Mouse (Mus musculus): Measurements from ENCODE around the gene Svopl. TPM values are rescaled to one million over a fixed set of nuclear protein-coding genes. Genes with fewer than 3 reads are reported as not detected.

The Svopl gene
- polyA plus RNA-seq, 1 experiment from 2014 or later = 2.4 TPM

GRCm38 (mm10) chr6:38065122-38065500 lies 18.3 kb upstream of the Svopl start:
- no peak for DNase-seq (ENCODE audit: low spot score)
- H3K4me1 ChIP-seq = peaks cover 7% of the 10 kb centered on the region; the same call in 1 of the 2 replicates
- no peak overlapping the region for H3K4me3 ChIP-seq
- H3K27ac ChIP-seq (replicated peaks) = no peak overlapping the region
- peaks cover 12% of the 10 kb centered on the region; the same call in 1 of the 2 replicates for H3K9me3 ChIP-seq
- WGBS = 81% methylated on average over 3 of the region's 3 CpGs
- no peaks in the 10 kb centered on the region for H3K36me3 ChIP-seq (replicated peaks)
- no peaks in the 10 kb centered on the region for H3K27me3 ChIP-seq (replicated peaks; ENCODE audit: low read depth, poor library complexity, severe bottlenecking)

DNA sequence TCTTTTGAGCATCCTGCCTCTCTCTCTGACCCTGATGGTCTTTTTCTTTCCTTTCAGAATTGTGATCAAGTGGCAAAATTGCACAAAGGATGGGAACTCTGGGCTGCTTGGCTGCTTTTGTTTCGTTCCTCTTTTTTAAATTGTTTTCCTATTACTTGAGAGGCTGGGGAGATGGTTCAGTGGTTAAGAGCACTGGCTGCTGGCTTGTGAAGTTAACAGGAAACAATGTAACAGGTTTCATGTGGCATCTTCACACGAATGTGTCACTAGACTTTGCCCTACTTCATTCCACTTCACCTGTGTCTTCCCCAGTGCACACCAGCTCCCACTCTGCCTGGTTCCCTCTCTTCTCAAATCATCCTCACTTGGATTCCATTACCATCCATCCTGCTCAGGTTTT lies 17.8 kb upstream of the Svopl start:
- Histone ChIP-seq H3K4me3 (no peak overlapping the region), H3K36me3 (replicated peaks) (no peaks in the 10 kb centered on the region), H3K27ac (replicated peaks) (no peak overlapping the region), H3K27me3 (replicated peaks; ENCODE audit: low read depth, poor library complexity, severe bottlenecking) (no peaks in the 10 kb centered on the region), H3K9me3 (peaks cover 12% of the 10 kb centered on the region; the same call in 1 of the 2 replicates), H3K4me1 (peaks cover 7% of the 10 kb centered on the region; the same call in 1 of the 2 replicates)
- no peak for DNase-seq (ENCODE audit: low spot score)
- 75% methylated on average over 2 of the region's 2 CpGs for WGBS

DNA sequence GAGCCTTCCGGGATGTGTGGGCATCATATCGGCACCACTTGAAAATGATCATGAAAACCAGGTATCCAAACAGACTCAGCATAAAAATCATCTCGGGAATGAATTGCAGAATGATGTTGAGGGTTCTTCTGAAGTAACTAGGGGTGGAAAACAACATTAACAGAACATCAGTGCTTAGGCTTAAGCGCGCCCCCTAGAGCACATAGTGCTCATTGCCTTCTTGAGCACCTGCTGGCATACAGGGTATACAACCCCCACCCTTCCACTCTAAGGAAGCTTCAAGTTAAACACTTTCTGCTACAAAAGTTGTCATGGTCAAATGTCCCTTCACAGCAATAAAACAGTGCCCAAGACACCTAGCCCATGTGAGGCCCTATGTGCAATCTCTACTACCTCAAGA lies 12.0 kb upstream of the Svopl start:
- Histone ChIP-seq H3K27ac (replicated peaks) (no peak overlapping the region), H3K9me3 (peaks cover 12% of the 10 kb centered on the region; the same call in 1 of the 2 replicates), H3K36me3 (replicated peaks) (no peaks in the 10 kb centered on the region), H3K27me3 (replicated peaks; ENCODE audit: low read depth, poor library complexity, severe bottlenecking) (no peaks in the 10 kb centered on the region), H3K4me1 (no peaks in the 10 kb centered on the region), H3K4me3 (no peak overlapping the region)
- WGBS = 58% methylated on average over 5 of the region's 5 CpGs
- DNase-seq (ENCODE audit: low spot score) = no peak

DNA sequence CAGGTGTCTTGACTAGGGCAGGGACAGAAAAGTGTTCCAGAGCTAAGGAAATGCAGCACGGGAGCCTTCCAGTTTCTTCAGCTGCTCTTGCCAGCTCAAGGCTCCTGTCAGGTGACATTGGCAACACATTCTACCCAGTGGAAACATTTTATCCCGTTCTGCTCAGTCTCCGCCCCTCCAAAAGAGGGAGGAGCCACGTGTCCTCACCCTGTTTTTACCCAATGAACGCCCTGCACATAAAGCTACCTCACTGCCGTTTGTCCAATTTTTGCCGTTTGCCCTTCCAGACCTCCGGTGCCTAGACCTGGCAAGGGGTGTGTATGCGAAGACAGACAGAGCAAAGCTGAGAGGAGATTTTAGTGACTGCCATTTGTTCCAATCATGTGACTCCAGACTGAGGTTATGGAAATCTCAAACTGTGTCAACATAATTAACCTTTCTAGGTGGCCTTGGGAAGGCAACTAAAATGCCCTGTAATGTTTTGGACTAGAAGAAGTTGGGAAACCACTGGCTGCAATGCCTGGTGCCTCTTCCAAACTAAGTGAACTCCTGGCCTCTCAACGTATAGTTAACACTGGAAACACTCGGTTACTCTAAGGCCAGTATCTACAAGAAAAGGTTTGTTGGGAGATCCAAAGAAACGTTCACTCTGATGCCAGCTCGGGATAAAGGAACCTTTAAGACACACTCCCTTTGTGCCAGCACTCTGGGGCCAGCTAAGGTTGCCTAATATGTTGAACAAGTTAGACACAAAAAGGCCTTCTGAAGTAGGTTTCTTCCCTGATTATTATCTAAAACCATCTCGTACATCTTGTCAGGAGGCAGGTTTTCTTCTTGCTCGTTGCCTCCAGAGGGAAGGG lies 8.9 kb upstream of the Svopl start:
- Histone ChIP-seq H3K4me3 (no peak overlapping the region), H3K27me3 (replicated peaks; ENCODE audit: low read depth, poor library complexity, severe bottlenecking) (no peaks in the 10 kb centered on the region), H3K9me3 (no peaks in the 10 kb centered on the region), H3K4me1 (no peaks in the 10 kb centered on the region), H3K27ac (replicated peaks) (no peak overlapping the region), H3K36me3 (replicated peaks) (no peaks in the 10 kb centered on the region)
- WGBS = 84% methylated on average over 15 of the region's 15 CpGs
- DNase-seq (ENCODE audit: low spot score) = no peak

DNA sequence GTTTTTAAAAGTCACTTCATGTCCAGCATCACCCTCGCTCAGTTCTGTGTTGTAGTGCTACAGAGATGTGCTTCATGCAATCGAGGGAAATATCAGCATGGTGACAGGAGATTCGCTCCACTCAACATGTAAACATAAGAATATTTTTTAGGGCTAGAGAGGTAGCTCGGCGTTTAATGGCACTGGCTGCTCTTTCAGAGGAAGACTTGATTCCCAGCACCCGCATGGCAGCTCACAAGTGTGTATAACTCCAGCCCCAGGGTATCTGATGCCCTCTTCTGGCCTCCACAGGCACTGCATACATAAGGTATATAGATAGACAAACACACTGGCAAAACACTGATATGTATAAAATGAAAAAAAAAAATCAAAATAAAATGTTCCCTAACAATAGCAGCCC lies 2.8 kb upstream of the Svopl start:
- no peak for DNase-seq (ENCODE audit: low spot score)
- 92% methylated on average over 6 of the region's 6 CpGs for whole genome bisulfite sequencing
- Histone ChIP-seq H3K9me3 (peaks cover 1% of the 10 kb centered on the region; the same call in 1 of the 2 replicates), H3K4me3 (no peak overlapping the region), H3K4me1 (peaks cover 36% of the 10 kb centered on the region), H3K27ac (replicated peaks) (no peak overlapping the region), H3K27me3 (replicated peaks; ENCODE audit: low read depth, poor library complexity, severe bottlenecking) (no peaks in the 10 kb centered on the region), H3K36me3 (replicated peaks) (no peaks in the 10 kb centered on the region)

GRCm38 (mm10) chr6:38048800-38049561 lies 2.2 kb upstream of the Svopl start:
- 70% methylated on average over 6 of the region's 6 CpGs for WGBS
- peak; percentile 15 for DNase-seq (ENCODE audit: low spot score)
- Histone ChIP-seq H3K36me3 (replicated peaks) (no peaks in the 10 kb centered on the region), H3K27me3 (replicated peaks; ENCODE audit: low read depth, poor library complexity, severe bottlenecking) (no peaks in the 10 kb centered on the region), H3K4me1 (peaks cover 36% of the 10 kb centered on the region), H3K9me3 (peaks cover 6% of the 10 kb centered on the region; the same call in 1 of the 2 replicates), H3K4me3 (no peak overlapping the region), H3K27ac (replicated peaks) (peak overlapping the region; percentile 51)

GRCm38 (mm10) chr6:38048003-38048402 lies 1.2 kb upstream of the Svopl start:
- Histone ChIP-seq H3K36me3 (replicated peaks) (no peaks in the 10 kb centered on the region), H3K4me3 (no peak overlapping the region), H3K27ac (replicated peaks) (no peak overlapping the region), H3K27me3 (replicated peaks; ENCODE audit: low read depth, poor library complexity, severe bottlenecking) (no peaks in the 10 kb centered on the region), H3K9me3 (peaks cover 6% of the 10 kb centered on the region; the same call in 1 of the 2 replicates), H3K4me1 (peaks cover 36% of the 10 kb centered on the region)
- 81% methylated on average over 4 of the region's 4 CpGs for WGBS
- DNase-seq (ENCODE audit: low spot score) = no peak

- Histone ChIP-seq H3K27ac (replicated peaks) (no peak overlapping the region; the same call in 1 of the 2 replicates), H3K36me3 (replicated peaks) (no peaks in the 10 kb centered on the region), H3K4me3 (no peak overlapping the region), H3K4me1 (peaks cover 35% of the 10 kb centered on the region), H3K9me3 (no peaks in the 10 kb centered on the region), H3K27me3 (replicated peaks; ENCODE audit: low read depth, poor library complexity, severe bottlenecking) (no peaks in the 10 kb centered on the region)
- 72% methylated on average over 5 of the region's 5 CpGs for WGBS
- DNase-seq (ENCODE audit: low spot score) = no peak
Measured at GRCm38 (mm10) chr6:38032801-38033566, 13.8 kb downstream of the Svopl start.

DNA sequence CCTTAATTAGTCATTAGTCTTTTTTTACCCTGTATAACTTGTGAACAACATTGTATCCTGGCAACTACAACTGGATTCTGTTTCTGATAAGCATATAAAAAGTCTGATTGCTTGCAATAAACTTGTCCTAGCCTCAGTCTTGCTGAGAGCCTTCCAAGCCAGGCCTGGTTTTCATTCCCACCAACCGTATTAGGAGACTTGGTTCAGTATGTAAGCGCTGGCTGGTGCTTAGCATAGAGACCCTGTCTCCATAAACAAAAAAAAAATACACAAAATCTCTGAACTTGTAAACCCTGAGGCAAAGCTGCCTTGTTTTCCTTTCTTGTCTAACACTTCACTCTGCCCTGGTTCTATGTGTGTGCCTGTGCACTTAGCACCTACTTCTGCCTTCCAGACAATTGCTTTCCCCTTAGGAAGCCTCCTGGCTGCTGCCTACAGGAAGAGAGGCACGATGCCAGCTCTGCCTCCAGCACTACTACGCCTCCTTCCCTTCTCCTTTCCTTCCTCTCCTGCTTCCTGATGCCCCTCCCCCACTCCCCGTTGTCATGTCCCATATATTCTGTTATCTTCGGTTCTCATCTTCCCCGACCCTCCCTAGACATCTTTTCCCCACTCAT lies 14.8 kb downstream of the Svopl start:
- no peak for DNase-seq (ENCODE audit: low spot score)

DNA sequence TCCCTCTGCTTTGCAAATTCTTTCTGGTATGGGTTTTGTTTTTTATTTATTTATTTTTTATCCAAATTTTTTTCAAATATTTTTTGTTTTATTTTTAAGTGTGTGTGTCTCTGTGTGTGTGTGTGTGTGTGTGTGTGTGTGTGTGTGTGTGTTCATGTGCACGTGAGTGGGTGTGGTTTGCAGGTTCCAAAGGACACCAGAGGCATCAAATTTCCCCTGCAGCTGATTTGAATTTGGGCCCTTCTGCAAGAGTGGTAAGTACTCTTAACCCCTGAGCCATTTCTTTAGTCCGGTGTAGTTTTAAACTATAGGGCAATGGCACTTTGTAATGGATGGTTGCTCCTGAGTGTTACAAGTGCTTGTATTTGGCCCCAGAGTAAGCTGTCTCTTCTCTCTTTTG lies 18.6 kb downstream of the Svopl start:
- 31% methylated on average over 2 of the region's 2 CpGs for WGBS
- peak; percentile 39 for DNase-seq (ENCODE audit: low spot score)
- Histone ChIP-seq H3K4me3 (no peak overlapping the region), H3K27me3 (replicated peaks; ENCODE audit: low read depth, poor library complexity, severe bottlenecking) (no peaks in the 10 kb centered on the region), H3K27ac (replicated peaks) (no peak overlapping the region), H3K9me3 (no peaks in the 10 kb centered on the region), H3K36me3 (replicated peaks) (no peaks in the 10 kb centered on the region), H3K4me1 (peaks cover 37% of the 10 kb centered on the region)

More for the DNA sequence above, 14.8 kb downstream of the Svopl start:
- Histone ChIP-seq H3K4me1 (peaks cover 38% of the 10 kb centered on the region), H3K27ac (replicated peaks) (0 out of 2 replicates have a peak overlapping the region, but pooled peaks have one; percentile 36), H3K36me3 (replicated peaks) (no peaks in the 10 kb centered on the region), H3K9me3 (no peaks in the 10 kb centered on the region), H3K27me3 (replicated peaks; ENCODE audit: low read depth, poor library complexity, severe bottlenecking) (no peaks in the 10 kb centered on the region), H3K4me3 (no peak overlapping the region)
- WGBS = 54% methylated on average over 7 of the region's 7 CpGs

DNA sequence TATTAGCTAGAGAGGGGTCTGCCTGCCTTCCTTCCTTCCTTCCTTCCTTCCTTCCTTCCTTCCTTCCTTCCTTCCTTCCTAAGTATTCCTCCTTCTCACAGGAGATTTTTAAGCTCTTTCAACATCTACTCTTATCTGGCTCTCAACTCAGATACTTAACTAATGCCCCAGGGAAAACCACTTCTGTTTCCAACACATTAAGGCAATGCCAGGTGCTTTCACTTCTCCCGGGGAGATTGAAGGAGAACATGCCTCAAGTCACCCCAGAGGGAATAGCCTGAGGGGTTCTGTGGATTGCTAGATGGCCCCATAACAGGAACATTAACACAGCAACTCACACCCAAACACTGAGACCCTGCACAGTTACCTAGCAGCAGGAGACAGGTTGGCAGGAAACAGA lies 19.0 kb downstream of the Svopl start:
- Histone ChIP-seq H3K36me3 (replicated peaks) (no peaks in the 10 kb centered on the region), H3K27me3 (replicated peaks; ENCODE audit: low read depth, poor library complexity, severe bottlenecking) (no peaks in the 10 kb centered on the region), H3K9me3 (no peaks in the 10 kb centered on the region), H3K27ac (replicated peaks) (no peak overlapping the region), H3K4me1 (peaks cover 32% of the 10 kb centered on the region), H3K4me3 (no peak overlapping the region)
- 37% methylated on average over 1 of the region's 1 CpGs for WGBS
- DNase-seq (ENCODE audit: low spot score) = no peak

- Histone ChIP-seq H3K4me3 (no peak overlapping the region), H3K27me3 (replicated peaks; ENCODE audit: low read depth, poor library complexity, severe bottlenecking) (no peaks in the 10 kb centered on the region), H3K27ac (replicated peaks) (no peak overlapping the region), H3K4me1 (peaks cover 10% of the 10 kb centered on the region), H3K9me3 (no peaks in the 10 kb centered on the region), H3K36me3 (replicated peaks) (no peaks in the 10 kb centered on the region)
- DNase-seq (ENCODE audit: low spot score) = no peak
- 35% methylated on average over 7 of the region's 7 CpGs for WGBS
Measured at GRCm38 (mm10) chr6:38023284-38023683, 23.5 kb downstream of the Svopl start.
